Mouse (Mus musculus): Measurements from ENCODE around the gene Dzip3. TPM values are rescaled to one million over a fixed set of nuclear protein-coding genes. Genes with fewer than 3 reads are reported as not detected.

Gene Dzip3
- polyA plus RNA-seq (2016; fragmentation: Nextera tagmentation; extraction: Ambion mirVana) = 50.8 and 51.6 TPM in 2 replicates

- WGBS = under 1% methylated on average over 73 of the region's 74 CpGs
Measured at GRCm38 (mm10) chr16:48993559-48994342, at the start of gene Dzip3, which contains the start of gene Cip2a. TSS of gene Dzip3 (minus strand) at chr16:48994165. TSS of gene Cip2a (plus strand) at chr16:48994185.

GRCm38 (mm10) chr16:49040554-49041221 lies 46.7 kb upstream of the Dzip3 start:
- H3K4me3 ChIP-seq = no peak overlapping the region
- H3K36me3 ChIP-seq = no peaks in the 10 kb centered on the region
- H3K4me1 ChIP-seq = no peaks in the 10 kb centered on the region
- H3K27ac ChIP-seq (replicated peaks) = no peak overlapping the region
- H3K27me3 ChIP-seq = no peaks in the 10 kb centered on the region
- no peak overlapping the region for H3K4me2 ChIP-seq (replicated peaks)
- 86% methylated on average over 3 of the region's 3 CpGs for WGBS
- no peak overlapping the region for H3K9ac ChIP-seq (replicated peaks)
- no peak for ATAC-seq (ENCODE audit: low FRiP score, low read depth)
- no peaks in the 10 kb centered on the region for H3K9me3 ChIP-seq

More at GRCm38 (mm10) chr16:48993559-48994342, at the start of gene Dzip3, which contains the start of gene Cip2a:
- peak within 1 kb of the TSS; percentile 93 for H3K9ac ChIP-seq (replicated peaks)
- peak within 1 kb of the TSS; percentile 90 for H3K4me3 ChIP-seq
- no peaks in the 10 kb centered on the region for H3K9me3 ChIP-seq
- no peaks in the 10 kb centered on the region for H3K27me3 ChIP-seq
- peaks cover 19% of the 10 kb centered on the region for H3K4me1 ChIP-seq
- ATAC-seq (ENCODE audit: low FRiP score, low read depth) = peak; percentile 99
- H3K4me2 ChIP-seq (replicated peaks) = peak within 1 kb of the TSS; percentile 73
- H3K27ac ChIP-seq (replicated peaks) = peak within 1 kb of the TSS; percentile 97
- H3K36me3 ChIP-seq = 0 out of 2 replicates have a peak, but pooled peaks cover 4% of the 10 kb centered on the region

- Histone ChIP-seq H3K4me2 (replicated peaks) (no peak overlapping the region), H3K27me3 (no peaks in the 10 kb centered on the region), H3K36me3 (no peaks in the 10 kb centered on the region), H3K9ac (replicated peaks) (no peak overlapping the region), H3K4me3 (no peak overlapping the region), H3K4me1 (no peaks in the 10 kb centered on the region), H3K9me3 (no peaks in the 10 kb centered on the region), H3K27ac (replicated peaks) (no peak overlapping the region)
- no peak for ATAC-seq (ENCODE audit: low FRiP score, low read depth)
- 83% methylated on average over 4 of the region's 4 CpGs for WGBS
Measured at GRCm38 (mm10) chr16:49037771-49038170, 43.8 kb upstream of the Dzip3 start.

- no peaks in the 10 kb centered on the region for H3K9me3 ChIP-seq
- no peaks in the 10 kb centered on the region for H3K4me1 ChIP-seq
- ATAC-seq (ENCODE audit: low FRiP score, low read depth) = no peak
- no peak overlapping the region for H3K27ac ChIP-seq (replicated peaks)
- no peaks in the 10 kb centered on the region for H3K36me3 ChIP-seq
- H3K4me2 ChIP-seq (replicated peaks) = no peak overlapping the region
- WGBS = 81% methylated on average over 4 of the region's 4 CpGs
- H3K9ac ChIP-seq (replicated peaks) = no peak overlapping the region
- no peaks in the 10 kb centered on the region for H3K27me3 ChIP-seq
- H3K4me3 ChIP-seq = no peak overlapping the region
Measured at GRCm38 (mm10) chr16:49035852-49036251, 41.9 kb upstream of the Dzip3 start.

- WGBS = 76% methylated on average over 5 of the region's 5 CpGs
- Histone ChIP-seq H3K4me1 (no peaks in the 10 kb centered on the region), H3K9me3 (no peaks in the 10 kb centered on the region), H3K27ac (replicated peaks) (no peak overlapping the region), H3K4me2 (replicated peaks) (no peak overlapping the region), H3K4me3 (no peak overlapping the region), H3K27me3 (no peaks in the 10 kb centered on the region), H3K36me3 (peaks cover 16% of the 10 kb centered on the region), H3K9ac (replicated peaks) (no peak overlapping the region)
- ATAC-seq (ENCODE audit: low FRiP score, low read depth) = no peak
Measured at GRCm38 (mm10) chr16:49016620-49017332, 22.8 kb upstream of the Dzip3 start.

- Histone ChIP-seq H3K4me2 (replicated peaks) (no peak overlapping the region), H3K27ac (replicated peaks) (no peak overlapping the region), H3K4me1 (no peaks in the 10 kb centered on the region), H3K4me3 (no peak overlapping the region), H3K27me3 (no peaks in the 10 kb centered on the region), H3K9me3 (no peaks in the 10 kb centered on the region), H3K9ac (replicated peaks) (no peak overlapping the region), H3K36me3 (peaks cover 39% of the 10 kb centered on the region)
- ATAC-seq (ENCODE audit: low FRiP score, low read depth) = no peak
- WGBS = 93% methylated on average over 5 of the region's 5 CpGs
Measured at GRCm38 (mm10) chr16:49004151-49004550, 10.2 kb upstream of the Dzip3 start.

- Histone ChIP-seq H3K36me3 (0 out of 2 replicates have a peak, but pooled peaks cover 4% of the 10 kb centered on the region), H3K9ac (replicated peaks) (peak overlapping the region; percentile 93), H3K4me3 (peak overlapping the region; percentile 90), H3K4me1 (peaks cover 19% of the 10 kb centered on the region), H3K27me3 (no peaks in the 10 kb centered on the region), H3K9me3 (no peaks in the 10 kb centered on the region), H3K4me2 (replicated peaks) (peak overlapping the region; percentile 73), H3K27ac (replicated peaks) (0 out of 2 replicates have a peak overlapping the region, but pooled peaks have one; percentile 4)
- under 1% methylated on average over 18 of the region's 18 CpGs for WGBS
- peak; percentile 67; the same call in 1 of the 2 replicates for ATAC-seq (ENCODE audit: low FRiP score, low read depth)
Measured at GRCm38 (mm10) chr16:48994343-48994693, 353 bp upstream of the Dzip3 start.

GRCm38 (mm10) chr16:48993231-48993558 lies 770 bp downstream of the Dzip3 start:
- Histone ChIP-seq H3K4me1 (peaks cover 19% of the 10 kb centered on the region), H3K36me3 (0 out of 2 replicates have a peak, but pooled peaks cover 4% of the 10 kb centered on the region)

GRCm38 (mm10) chr16:48992437-48993230 lies 1.3 kb downstream of the Dzip3 start:
- Histone ChIP-seq H3K4me3 (peak overlapping the region; percentile 90), H3K4me2 (replicated peaks) (peak overlapping the region; percentile 73), H3K27me3 (no peaks in the 10 kb centered on the region), H3K36me3 (0 out of 2 replicates have a peak, but pooled peaks cover 4% of the 10 kb centered on the region), H3K27ac (replicated peaks) (no peak overlapping the region), H3K9ac (replicated peaks) (no peak overlapping the region; the same call in 1 of the 2 replicates), H3K9me3 (no peaks in the 10 kb centered on the region), H3K4me1 (peaks cover 19% of the 10 kb centered on the region)
- 37% methylated on average over 10 of the region's 10 CpGs for WGBS
- no peak for ATAC-seq (ENCODE audit: low FRiP score, low read depth)

More at GRCm38 (mm10) chr16:48993231-48993558, 770 bp downstream of the Dzip3 start:
- Histone ChIP-seq H3K9me3 (no peaks in the 10 kb centered on the region), H3K9ac (replicated peaks) (peak overlapping the region; percentile 93), H3K27me3 (no peaks in the 10 kb centered on the region), H3K27ac (replicated peaks) (peak overlapping the region; percentile 97), H3K4me3 (peak overlapping the region; percentile 90), H3K4me2 (replicated peaks) (peak overlapping the region; percentile 73)
- 3% methylated on average over 9 of the region's 9 CpGs for WGBS
- no peak for ATAC-seq (ENCODE audit: low FRiP score, low read depth)

- Histone ChIP-seq H3K4me2 (replicated peaks) (no peak overlapping the region), H3K4me3 (no peak overlapping the region), H3K9ac (replicated peaks) (no peak overlapping the region), H3K9me3 (no peaks in the 10 kb centered on the region), H3K36me3 (no peaks in the 10 kb centered on the region), H3K27me3 (no peaks in the 10 kb centered on the region), H3K4me1 (peaks cover 7% of the 10 kb centered on the region), H3K27ac (replicated peaks) (no peak overlapping the region)
- no peak for ATAC-seq (ENCODE audit: low FRiP score, low read depth)
Measured at GRCm38 (mm10) chr16:48989700-48990099, 4.3 kb downstream of the Dzip3 start.

- WGBS = 56% methylated on average over 5 of the region's 5 CpGs
- H3K9ac ChIP-seq (replicated peaks) = no peak overlapping the region
- H3K36me3 ChIP-seq = peaks cover 8% of the 10 kb centered on the region
- no peak overlapping the region for H3K4me2 ChIP-seq (replicated peaks)
- no peaks in the 10 kb centered on the region for H3K27me3 ChIP-seq
- no peak overlapping the region for H3K27ac ChIP-seq (replicated peaks)
- no peaks in the 10 kb centered on the region for H3K9me3 ChIP-seq
- H3K4me1 ChIP-seq = no peaks in the 10 kb centered on the region
- H3K4me3 ChIP-seq = no peak overlapping the region
- peak; percentile 41; the same call in 1 of the 2 replicates for ATAC-seq (ENCODE audit: low FRiP score, low read depth)
Measured at GRCm38 (mm10) chr16:48985034-48985627, 8.8 kb downstream of the Dzip3 start.
